Mouse (Mus musculus): ENCODE measurements around the gene 4921517D22Rik. TPM values are rescaled to one million over a fixed set of nuclear protein-coding genes. Genes with fewer than 3 reads are reported as not detected.
"Not testable (repeated sequence)": the region's sequence is repeated elsewhere in the genome, so short reads cannot be mapped to it uniquely, and the experiment has no call there.

The 4921517D22Rik gene
- not detected in 2 replicates for polyA plus RNA-seq (2014; fragmentation: Nextera tagmentation; extraction: Ambion mirVana)

- H3K9me3 ChIP-seq (ENCODE audit: control insufficient read depth, low read length), result no peaks in the 10 kb centered on the region
- whole genome bisulfite sequencing, result 91% methylated on average over 3 of the region's 3 CpGs
Observed at GRCm38 (mm10) chr13:59694008-59694407, at the start of gene 4921517D22Rik. Gene 4921517D22Rik (minus strand): TSS chr13:59694108.

GRCm38 (mm10) chr13:59741697-59742096 lies 47.8 kb upstream of the 4921517D22Rik start:
- WGBS, result 81% methylated on average over 10 of the region's 10 CpGs
- no peak overlapping the region for H3K4me2 ChIP-seq (ENCODE audit: low read depth, low read length)
- no peaks in the 10 kb centered on the region for H3K4me1 ChIP-seq (ENCODE audit: control insufficient read depth, insufficient read depth, low read length)
- no peak for ATAC-seq (ENCODE audit: low read depth)
- no peaks in the 10 kb centered on the region for H3K27me3 ChIP-seq (ENCODE audit: control insufficient read depth, insufficient read depth, low read length)
- no peak overlapping the region for H3K9ac ChIP-seq (replicated peaks; ENCODE audit: low read depth, low read length)
- H3K27ac ChIP-seq (ENCODE audit: low read depth, low read length), result no peak overlapping the region
- H3K36me3 ChIP-seq (ENCODE audit: control insufficient read depth, insufficient read depth, low read length), result no peaks in the 10 kb centered on the region
- no peak overlapping the region for H3K4me3 ChIP-seq (ENCODE audit: low read depth, low read length)
- no peaks in the 10 kb centered on the region for H3K9me3 ChIP-seq (ENCODE audit: control insufficient read depth, low read length)

More at GRCm38 (mm10) chr13:59694008-59694407, at the start of gene 4921517D22Rik:
- no peak within 1 kb of the TSS for H3K27ac ChIP-seq (ENCODE audit: low read depth, low read length)
- no peaks in the 10 kb centered on the region for H3K4me1 ChIP-seq (ENCODE audit: control insufficient read depth, insufficient read depth, low read length)
- H3K9ac ChIP-seq (replicated peaks; ENCODE audit: low read depth, low read length), result no peak within 1 kb of the TSS
- no peak within 1 kb of the TSS for H3K4me2 ChIP-seq (ENCODE audit: low read depth, low read length)
- ATAC-seq (ENCODE audit: low read depth), result no peak
- H3K36me3 ChIP-seq (ENCODE audit: control insufficient read depth, insufficient read depth, low read length), result no peaks in the 10 kb centered on the region
- H3K4me3 ChIP-seq (ENCODE audit: low read depth, low read length), result no peak within 1 kb of the TSS
- H3K27me3 ChIP-seq (ENCODE audit: control insufficient read depth, insufficient read depth, low read length), result no peaks in the 10 kb centered on the region

DNA sequence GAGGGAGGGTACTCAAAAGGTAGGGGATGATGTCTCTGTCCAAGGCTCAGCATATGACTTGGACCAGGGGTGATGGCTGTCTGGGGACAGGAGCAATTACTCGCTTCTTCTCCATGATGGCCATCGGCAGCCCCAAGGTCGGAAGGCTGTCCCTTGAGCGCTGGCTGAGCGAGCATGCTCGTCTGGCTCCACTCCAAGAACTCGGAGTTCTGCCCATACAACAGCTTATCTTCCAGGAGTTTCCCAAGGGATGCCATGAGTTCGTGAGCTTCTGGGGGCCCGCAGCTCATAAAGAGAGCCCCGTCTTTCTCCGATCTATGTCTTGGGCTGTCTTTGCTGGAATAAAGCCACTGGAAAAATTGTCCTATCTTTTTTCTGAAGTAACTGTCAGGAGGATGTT lies 47.2 kb upstream of the 4921517D22Rik start:
- Histone ChIP-seq H3K27ac (ENCODE audit: low read depth, low read length) (no peak overlapping the region), H3K36me3 (ENCODE audit: control insufficient read depth, insufficient read depth, low read length) (no peaks in the 10 kb centered on the region), H3K4me1 (ENCODE audit: control insufficient read depth, insufficient read depth, low read length) (no peaks in the 10 kb centered on the region), H3K9me3 (ENCODE audit: control insufficient read depth, low read length) (no peaks in the 10 kb centered on the region), H3K4me3 (ENCODE audit: low read depth, low read length) (no peak overlapping the region), H3K9ac (replicated peaks; ENCODE audit: low read depth, low read length) (no peak overlapping the region), H3K4me2 (ENCODE audit: low read depth, low read length) (no peak overlapping the region), H3K27me3 (ENCODE audit: control insufficient read depth, insufficient read depth, low read length) (no peaks in the 10 kb centered on the region)
- no peak for ATAC-seq (ENCODE audit: low read depth)
- WGBS, result 82% methylated on average over 11 of the region's 11 CpGs

- Histone ChIP-seq H3K27me3 (ENCODE audit: control insufficient read depth, insufficient read depth, low read length) (no peaks in the 10 kb centered on the region), H3K27ac (ENCODE audit: low read depth, low read length) (no peak overlapping the region), H3K9ac (replicated peaks; ENCODE audit: low read depth, low read length) (no peak overlapping the region), H3K36me3 (ENCODE audit: control insufficient read depth, insufficient read depth, low read length) (no peaks in the 10 kb centered on the region), H3K4me2 (ENCODE audit: low read depth, low read length) (no peak overlapping the region), H3K4me1 (ENCODE audit: control insufficient read depth, insufficient read depth, low read length) (no peaks in the 10 kb centered on the region), H3K9me3 (ENCODE audit: control insufficient read depth, low read length) (no peaks in the 10 kb centered on the region), H3K4me3 (ENCODE audit: low read depth, low read length) (no peak overlapping the region)
- ATAC-seq (ENCODE audit: low read depth), result no peak
- WGBS, result 98% methylated on average over 4 of the region's 4 CpGs
Observed at GRCm38 (mm10) chr13:59739397-59739796, 45.5 kb upstream of the 4921517D22Rik start.

DNA sequence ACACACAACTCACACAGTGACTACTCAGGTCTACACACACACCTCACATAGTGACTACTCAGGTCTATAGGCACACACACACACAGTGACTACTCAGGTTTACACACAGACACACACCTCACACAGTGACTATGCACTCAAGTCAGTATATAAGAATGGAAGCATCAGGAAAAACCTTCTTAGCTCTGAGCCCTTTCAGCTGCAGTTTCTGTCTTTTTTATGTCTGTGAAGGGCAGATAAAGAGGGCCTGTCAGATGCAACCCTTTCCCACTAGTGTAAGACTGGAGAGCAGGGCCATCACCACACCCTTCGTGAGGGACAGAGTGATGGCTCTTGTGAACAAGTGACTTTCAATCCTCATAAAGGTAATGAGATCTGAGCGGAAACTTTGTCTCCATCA lies 44.5 kb upstream of the 4921517D22Rik start:
- ATAC-seq (ENCODE audit: low read depth), result no peak
- no peaks in the 10 kb centered on the region for H3K9me3 ChIP-seq (ENCODE audit: control insufficient read depth, low read length)
- WGBS, result 90% methylated on average over 2 of the region's 2 CpGs
- H3K27ac ChIP-seq (ENCODE audit: low read depth, low read length), result no peak overlapping the region
- no peak overlapping the region for H3K4me3 ChIP-seq (ENCODE audit: low read depth, low read length)
- H3K4me2 ChIP-seq (ENCODE audit: low read depth, low read length), result no peak overlapping the region
- H3K36me3 ChIP-seq (ENCODE audit: control insufficient read depth, insufficient read depth, low read length), result no peaks in the 10 kb centered on the region
- no peaks in the 10 kb centered on the region for H3K27me3 ChIP-seq (ENCODE audit: control insufficient read depth, insufficient read depth, low read length)
- H3K4me1 ChIP-seq (ENCODE audit: control insufficient read depth, insufficient read depth, low read length), result no peaks in the 10 kb centered on the region
- no peak overlapping the region for H3K9ac ChIP-seq (replicated peaks; ENCODE audit: low read depth, low read length)

DNA sequence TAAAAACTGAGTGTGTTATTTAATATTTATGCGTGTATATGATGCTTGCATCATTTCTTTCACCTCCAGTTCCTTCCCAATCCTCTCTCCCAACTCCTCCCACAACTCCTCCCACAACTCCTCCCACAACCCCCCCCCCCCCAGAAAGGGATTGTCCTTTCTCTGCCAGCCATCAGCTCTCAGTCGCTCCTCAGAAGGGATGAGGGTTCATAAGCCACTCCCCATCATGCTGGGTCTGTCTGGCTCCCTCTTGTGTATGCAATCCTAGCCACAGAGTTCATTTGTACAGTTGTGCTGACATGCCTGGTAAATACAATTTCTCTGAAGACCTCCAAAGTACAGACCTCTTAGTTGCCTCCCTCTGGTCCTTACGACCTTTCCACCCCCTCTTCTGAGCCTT lies 41.3 kb upstream of the 4921517D22Rik start:
- peak; percentile 38; the same call in 1 of the 2 replicates for ATAC-seq (ENCODE audit: low read depth)
- no peaks in the 10 kb centered on the region for H3K9me3 ChIP-seq (ENCODE audit: control insufficient read depth, low read length)
- WGBS, result 35% methylated on average over 3 of the region's 3 CpGs

GRCm38 (mm10) chr13:59734347-59734746 lies 40.4 kb upstream of the 4921517D22Rik start:
- not testable (repeated sequence) for H3K4me3 ChIP-seq (ENCODE audit: low read depth, low read length); H3K9me3 ChIP-seq (ENCODE audit: control insufficient read depth, low read length); ATAC-seq (ENCODE audit: low read depth); H3K27me3 ChIP-seq (ENCODE audit: control insufficient read depth, insufficient read depth, low read length); H3K4me2 ChIP-seq (ENCODE audit: low read depth, low read length); H3K36me3 ChIP-seq (ENCODE audit: control insufficient read depth, insufficient read depth, low read length); H3K4me1 ChIP-seq (ENCODE audit: control insufficient read depth, insufficient read depth, low read length); H3K9ac ChIP-seq (replicated peaks; ENCODE audit: low read depth, low read length); H3K27ac ChIP-seq (ENCODE audit: low read depth, low read length)
- WGBS, result 47% methylated on average over 6 of the region's 6 CpGs

More for the DNA sequence above, 41.3 kb upstream of the 4921517D22Rik start:
- H3K4me3 ChIP-seq (ENCODE audit: low read depth, low read length), result no peak overlapping the region
- no peaks in the 10 kb centered on the region for H3K36me3 ChIP-seq (ENCODE audit: control insufficient read depth, insufficient read depth, low read length)
- no peak overlapping the region for H3K4me2 ChIP-seq (ENCODE audit: low read depth, low read length)
- no peaks in the 10 kb centered on the region for H3K27me3 ChIP-seq (ENCODE audit: control insufficient read depth, insufficient read depth, low read length)
- no peak overlapping the region for H3K9ac ChIP-seq (replicated peaks; ENCODE audit: low read depth, low read length)
- H3K4me1 ChIP-seq (ENCODE audit: control insufficient read depth, insufficient read depth, low read length), result no peaks in the 10 kb centered on the region
- no peak overlapping the region for H3K27ac ChIP-seq (ENCODE audit: low read depth, low read length)

DNA sequence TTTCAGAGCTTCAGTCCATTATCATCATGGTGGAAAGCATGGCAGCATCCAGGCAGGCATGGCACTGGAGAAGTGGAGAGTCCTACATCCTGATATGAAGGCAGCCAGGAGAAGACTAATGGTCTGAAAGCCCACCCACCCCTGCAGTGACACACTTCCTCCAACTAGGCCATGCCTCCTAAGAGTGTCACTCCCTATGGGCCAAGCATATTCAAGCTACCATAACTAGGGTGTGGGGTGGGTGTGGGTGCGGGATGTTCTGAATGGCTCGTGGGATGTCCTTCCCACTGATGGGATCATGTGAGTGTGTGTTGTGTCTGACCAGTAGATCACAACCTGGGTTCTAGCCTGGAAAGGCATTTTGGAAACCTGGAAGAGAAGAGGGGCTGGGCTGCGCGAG lies 40.0 kb upstream of the 4921517D22Rik start:
- H3K4me2 ChIP-seq (ENCODE audit: low read depth, low read length), result no peak overlapping the region
- 75% methylated on average over 3 of the region's 4 CpGs for WGBS
- H3K27me3 ChIP-seq (ENCODE audit: control insufficient read depth, insufficient read depth, low read length), result no peaks in the 10 kb centered on the region
- no peak overlapping the region for H3K4me3 ChIP-seq (ENCODE audit: low read depth, low read length)
- ATAC-seq (ENCODE audit: low read depth), result no peak
- H3K36me3 ChIP-seq (ENCODE audit: control insufficient read depth, insufficient read depth, low read length), result no peaks in the 10 kb centered on the region
- H3K9me3 ChIP-seq (ENCODE audit: control insufficient read depth, low read length), result no peaks in the 10 kb centered on the region
- H3K9ac ChIP-seq (replicated peaks; ENCODE audit: low read depth, low read length), result no peak overlapping the region
- H3K27ac ChIP-seq (ENCODE audit: low read depth, low read length), result no peak overlapping the region
- H3K4me1 ChIP-seq (ENCODE audit: control insufficient read depth, insufficient read depth, low read length), result no peaks in the 10 kb centered on the region

GRCm38 (mm10) chr13:59731652-59732051 lies 37.7 kb upstream of the 4921517D22Rik start, which contains the start of gene Spata31d1d:
Gene Spata31d1d (minus strand): TSS chr13:59731752.
- ATAC-seq (ENCODE audit: low read depth), result no peak
- Histone ChIP-seq H3K27me3 (ENCODE audit: control insufficient read depth, insufficient read depth, low read length) (no peaks in the 10 kb centered on the region), H3K4me1 (ENCODE audit: control insufficient read depth, insufficient read depth, low read length) (no peaks in the 10 kb centered on the region), H3K4me2 (ENCODE audit: low read depth, low read length) (no peak within 1 kb of the TSS), H3K4me3 (ENCODE audit: low read depth, low read length) (no peak within 1 kb of the TSS), H3K36me3 (ENCODE audit: control insufficient read depth, insufficient read depth, low read length) (no peaks in the 10 kb centered on the region), H3K9me3 (ENCODE audit: control insufficient read depth, low read length) (no peaks in the 10 kb centered on the region), H3K9ac (replicated peaks; ENCODE audit: low read depth, low read length) (no peak within 1 kb of the TSS), H3K27ac (ENCODE audit: low read depth, low read length) (no peak within 1 kb of the TSS)
- WGBS, result 47% methylated on average over 7 of the region's 7 CpGs
